Mouse (Mus musculus): ENCODE measurements at regions not wholly inside any gene's neighbourhood (a gene's known extent, or its start where the extent isn't known, plus 50 kb on each side); places are given as distances from the start of the nearest gene placed in this dataset.

DNA sequence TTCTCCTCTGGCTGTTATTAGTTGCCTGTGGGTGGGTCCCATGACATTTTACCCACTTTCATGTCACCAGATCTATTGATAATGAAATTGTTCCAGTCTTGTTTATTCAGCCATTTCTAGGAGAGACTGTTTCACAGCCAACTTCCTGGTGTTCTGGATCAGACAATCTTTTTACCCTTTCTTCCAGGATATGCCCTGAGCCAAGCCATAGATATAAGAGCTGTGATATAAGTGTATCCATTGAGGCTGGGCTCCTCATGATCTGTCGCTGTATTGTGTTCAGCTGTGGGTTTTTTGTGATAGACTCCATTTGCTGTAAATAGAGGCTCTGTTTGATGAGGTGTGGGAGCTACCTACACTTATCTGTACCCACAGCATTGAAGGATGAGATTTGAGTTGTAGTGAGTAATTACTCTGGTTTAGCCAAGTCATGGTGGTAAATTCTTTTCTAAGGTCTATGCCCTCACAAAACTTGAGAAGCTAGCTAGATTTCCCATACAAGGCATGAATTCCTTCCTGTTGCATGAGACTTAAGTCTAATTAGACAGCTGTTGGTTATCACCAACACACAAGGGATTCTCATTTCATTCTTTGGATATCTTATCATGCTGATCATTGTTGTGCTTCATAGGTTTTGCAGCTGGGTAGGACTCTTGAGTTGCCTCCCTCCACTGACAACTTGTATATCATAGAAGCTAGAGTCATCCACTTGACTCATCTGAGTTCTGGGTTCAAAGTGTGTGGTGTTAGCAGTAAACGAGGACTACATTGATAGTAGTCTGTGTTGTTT is 203.9 kb upstream of the Ptger4 start:
- no peak for TF ChIP-seq EP300 (IDR thresholded peaks at IDR 0.05; ENCODE audit: low read depth)
- no peak for TF ChIP-seq CTCF (IDR thresholded peaks at IDR 0.05; ENCODE audit: low read depth)

All from liver, postnatal 0 days (tissue).